Mouse (Mus musculus): ENCODE data around the gene Vps37b. TPM values are rescaled to one million over a fixed set of nuclear protein-coding genes. Genes with fewer than 3 reads are reported as not detected.

Gene Vps37b
- polyA plus RNA-seq, 2 experiments, result 8.8 to 11.5 TPM

DNA sequence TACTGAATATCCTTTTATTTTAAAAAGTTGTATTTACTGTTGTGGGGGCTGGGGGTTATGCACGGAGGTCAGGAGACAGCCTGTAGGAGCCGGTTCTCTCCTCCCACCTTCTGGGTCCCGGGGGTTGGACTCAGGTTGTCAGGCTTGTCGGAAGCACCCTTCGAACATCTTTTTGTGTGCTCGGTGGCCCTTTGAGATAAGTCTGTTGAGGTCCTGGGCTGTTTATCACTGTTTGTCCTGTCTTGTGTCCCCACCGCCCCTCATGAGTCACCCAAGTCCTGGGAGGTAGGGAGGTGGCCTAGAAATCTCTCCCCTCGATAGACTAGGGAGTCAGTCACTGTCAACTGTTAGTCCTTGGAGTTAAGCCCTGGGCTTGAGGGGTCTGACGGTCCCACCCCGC, 33.7 kb downstream of the Vps37b start:
- WGBS (ENCODE audit: insufficient replicate concordance), result 25% methylated on average over 10 of the region's 10 CpGs
- Histone ChIP-seq H3K4me1 (replicated peaks; ENCODE audit: control insufficient read depth in 2 of 2, insufficient read depth in 2 of 2, low read length in 1 of 2) (no peaks in the 10 kb centered on the region), H3K27ac (no peak overlapping the region), H3K9ac (replicated peaks) (no peak overlapping the region), H3K4me3 (ENCODE audit: insufficient read depth in 1 of 2, low read depth in 2 of 2, low read length in 2 of 2) (no peak overlapping the region), H3K9me3 (ENCODE audit: control insufficient read depth, low read length) (no peaks in the 10 kb centered on the region), H3K4me2 (ENCODE audit: low read depth) (no peak overlapping the region), H3K36me3 (replicated peaks; ENCODE audit: control insufficient read depth, insufficient read depth, low read depth) (no peaks in the 10 kb centered on the region), H3K27me3 (ENCODE audit: control insufficient read depth, insufficient read depth, low read length) (no peaks in the 10 kb centered on the region)
- TF ChIP-seq CTCF (IDR thresholded peaks at IDR 0.05; ENCODE audit: low read depth) (no peak), EP300 (IDR thresholded peaks at IDR 0.05; ENCODE audit: low read depth) (0 out of 2 replicates have a peak, but pooled peaks have one; percentile 40)
- ATAC-seq (ENCODE audit: insufficient read depth) (no peak; the same call in 1 of the 2 replicates), DNase-seq (ENCODE audit: low read depth in 3 of 3, low spot score in 3 of 3) (no peak)

GRCm38 (mm10) chr5:123997811-123998210, 34.3 kb downstream of the Vps37b start:
- 87% methylated on average over 15 of the region's 16 CpGs for WGBS (ENCODE audit: insufficient replicate concordance)
- ATAC-seq (ENCODE audit: insufficient read depth), result no peak
- Histone ChIP-seq H3K27me3 (ENCODE audit: control insufficient read depth, insufficient read depth, low read length) (no peaks in the 10 kb centered on the region), H3K36me3 (replicated peaks; ENCODE audit: control insufficient read depth, insufficient read depth, low read depth) (no peaks in the 10 kb centered on the region), H3K4me2 (ENCODE audit: low read depth) (no peak overlapping the region), H3K4me1 (replicated peaks; ENCODE audit: control insufficient read depth in 2 of 2, insufficient read depth in 2 of 2, low read length in 1 of 2) (no peaks in the 10 kb centered on the region), H3K9ac (replicated peaks) (no peak overlapping the region), H3K27ac (no peak overlapping the region), H3K4me3 (ENCODE audit: insufficient read depth in 1 of 2, low read depth in 2 of 2, low read length in 2 of 2) (no peak overlapping the region), H3K9me3 (ENCODE audit: control insufficient read depth, low read length) (no peaks in the 10 kb centered on the region)
- TF ChIP-seq EP300 (IDR thresholded peaks at IDR 0.05; ENCODE audit: low read depth) (no peak), CTCF (IDR thresholded peaks at IDR 0.05; ENCODE audit: low read depth) (no peak)
- no peak for DNase-seq (ENCODE audit: low read depth in 3 of 3, low spot score in 3 of 3)

DNA sequence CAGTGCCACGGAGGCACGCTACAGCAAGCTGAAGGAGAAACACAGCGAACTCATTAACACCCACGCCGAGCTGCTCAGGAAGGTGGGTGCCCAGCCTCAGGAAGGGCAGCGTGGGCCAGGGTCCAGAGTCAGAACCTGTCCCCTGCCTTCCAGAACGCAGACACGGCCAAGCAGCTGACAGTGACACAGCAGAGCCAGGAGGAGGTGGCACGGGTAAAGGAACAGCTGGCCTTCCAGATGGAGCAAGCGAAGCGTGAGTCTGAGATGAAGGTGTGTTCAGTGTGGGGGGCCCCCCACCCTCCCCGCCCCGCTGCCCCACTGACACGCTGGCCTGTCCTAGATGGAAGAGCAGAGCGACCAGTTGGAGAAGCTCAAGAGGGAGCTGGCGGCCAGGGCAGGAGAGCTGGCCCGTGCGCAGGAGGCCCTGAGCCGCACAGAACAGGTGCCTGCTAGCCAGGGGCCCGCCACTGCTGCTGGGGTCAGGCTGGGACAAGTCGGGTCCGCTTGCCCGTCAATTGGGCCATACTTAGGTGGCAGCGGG, 34.8 kb downstream of the Vps37b start:
- DNase-seq (ENCODE audit: low read depth in 3 of 3, low spot score in 3 of 3), result no peak
- TF ChIP-seq CTCF (IDR thresholded peaks at IDR 0.05; ENCODE audit: low read depth) (no peak), EP300 (IDR thresholded peaks at IDR 0.05; ENCODE audit: low read depth) (no peak)
- H3K9ac ChIP-seq (replicated peaks), result no peak overlapping the region
- WGBS (ENCODE audit: insufficient replicate concordance), result 85% methylated on average over 24 of the region's 24 CpGs
- H3K36me3 ChIP-seq (replicated peaks; ENCODE audit: control insufficient read depth, insufficient read depth, low read depth), result no peaks in the 10 kb centered on the region
- no peak for ATAC-seq (ENCODE audit: insufficient read depth)
- H3K4me2 ChIP-seq (ENCODE audit: low read depth), result no peak overlapping the region
- no peaks in the 10 kb centered on the region for H3K4me1 ChIP-seq (replicated peaks; ENCODE audit: control insufficient read depth in 2 of 2, insufficient read depth in 2 of 2, low read length in 1 of 2)
- H3K4me3 ChIP-seq (ENCODE audit: insufficient read depth in 1 of 2, low read depth in 2 of 2, low read length in 2 of 2), result no peak overlapping the region
- H3K27me3 ChIP-seq (ENCODE audit: control insufficient read depth, insufficient read depth, low read length), result no peaks in the 10 kb centered on the region
- H3K27ac ChIP-seq, result no peak overlapping the region
- H3K9me3 ChIP-seq (ENCODE audit: control insufficient read depth, low read length), result no peaks in the 10 kb centered on the region

DNA sequence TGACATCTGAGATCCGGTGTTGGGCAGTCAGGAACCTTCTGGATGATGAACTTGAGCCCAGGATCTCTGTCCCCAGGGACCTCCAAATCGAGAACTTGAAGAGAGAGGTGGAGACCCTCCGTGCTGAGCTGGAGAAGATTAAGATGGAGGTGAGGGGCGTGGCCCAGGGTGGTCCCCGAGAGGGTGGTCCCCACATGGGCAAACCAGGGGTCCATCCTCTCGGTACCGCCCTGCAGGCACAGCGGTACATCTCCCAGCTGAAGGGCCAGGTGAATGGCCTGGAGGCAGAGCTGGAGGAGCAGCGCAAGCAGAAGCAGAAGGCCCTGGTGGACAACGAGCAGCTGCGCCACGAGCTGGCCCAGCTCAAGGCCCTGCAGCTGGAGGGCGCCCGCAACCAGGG, 35.4 kb downstream of the Vps37b start:
- no peak for DNase-seq (ENCODE audit: low read depth in 3 of 3, low spot score in 3 of 3)

GRCm38 (mm10) chr5:123996194-123996593, 35.9 kb downstream of the Vps37b start:
- no peak for DNase-seq (ENCODE audit: low read depth in 3 of 3, low spot score in 3 of 3)
- 76% methylated on average over 10 of the region's 10 CpGs for WGBS (ENCODE audit: insufficient replicate concordance)

More for the DNA sequence above, 35.4 kb downstream of the Vps37b start:
- no peaks in the 10 kb centered on the region for H3K9me3 ChIP-seq (ENCODE audit: control insufficient read depth, low read length)
- H3K4me1 ChIP-seq (replicated peaks; ENCODE audit: control insufficient read depth in 2 of 2, insufficient read depth in 2 of 2, low read length in 1 of 2), result no peaks in the 10 kb centered on the region
- no peak overlapping the region for H3K4me3 ChIP-seq (ENCODE audit: insufficient read depth in 1 of 2, low read depth in 2 of 2, low read length in 2 of 2)
- no peaks in the 10 kb centered on the region for H3K36me3 ChIP-seq (replicated peaks; ENCODE audit: control insufficient read depth, insufficient read depth, low read depth)
- no peak overlapping the region for H3K9ac ChIP-seq (replicated peaks)
- 80% methylated on average over 14 of the region's 14 CpGs for WGBS (ENCODE audit: insufficient replicate concordance)
- no peak overlapping the region for H3K27ac ChIP-seq
- H3K4me2 ChIP-seq (ENCODE audit: low read depth), result no peak overlapping the region
- no peaks in the 10 kb centered on the region for H3K27me3 ChIP-seq (ENCODE audit: control insufficient read depth, insufficient read depth, low read length)
- TF ChIP-seq CTCF (IDR thresholded peaks at IDR 0.05; ENCODE audit: low read depth), result no peak
- no peak for TF ChIP-seq EP300 (IDR thresholded peaks at IDR 0.05; ENCODE audit: low read depth)
- ATAC-seq (ENCODE audit: insufficient read depth), result no peak

More at GRCm38 (mm10) chr5:123996194-123996593, 35.9 kb downstream of the Vps37b start:
- no peak overlapping the region for H3K9ac ChIP-seq (replicated peaks)
- no peaks in the 10 kb centered on the region for H3K36me3 ChIP-seq (replicated peaks; ENCODE audit: control insufficient read depth, insufficient read depth, low read depth)
- H3K4me1 ChIP-seq (replicated peaks; ENCODE audit: control insufficient read depth in 2 of 2, insufficient read depth in 2 of 2, low read length in 1 of 2), result no peaks in the 10 kb centered on the region
- H3K4me2 ChIP-seq (ENCODE audit: low read depth), result no peak overlapping the region
- ATAC-seq (ENCODE audit: insufficient read depth), result no peak
- H3K4me3 ChIP-seq (ENCODE audit: insufficient read depth in 1 of 2, low read depth in 2 of 2, low read length in 2 of 2), result no peak overlapping the region
- no peak overlapping the region for H3K27ac ChIP-seq
- TF ChIP-seq EP300 (IDR thresholded peaks at IDR 0.05; ENCODE audit: low read depth) (no peak), CTCF (IDR thresholded peaks at IDR 0.05; ENCODE audit: low read depth) (peak; percentile 36; the same call in 1 of the 2 replicates)
- H3K27me3 ChIP-seq (ENCODE audit: control insufficient read depth, insufficient read depth, low read length), result no peaks in the 10 kb centered on the region
- no peaks in the 10 kb centered on the region for H3K9me3 ChIP-seq (ENCODE audit: control insufficient read depth, low read length)
